Comparison of ENCODE assay signal across 25 mouse cellular contexts in the genomic region with DNA sequence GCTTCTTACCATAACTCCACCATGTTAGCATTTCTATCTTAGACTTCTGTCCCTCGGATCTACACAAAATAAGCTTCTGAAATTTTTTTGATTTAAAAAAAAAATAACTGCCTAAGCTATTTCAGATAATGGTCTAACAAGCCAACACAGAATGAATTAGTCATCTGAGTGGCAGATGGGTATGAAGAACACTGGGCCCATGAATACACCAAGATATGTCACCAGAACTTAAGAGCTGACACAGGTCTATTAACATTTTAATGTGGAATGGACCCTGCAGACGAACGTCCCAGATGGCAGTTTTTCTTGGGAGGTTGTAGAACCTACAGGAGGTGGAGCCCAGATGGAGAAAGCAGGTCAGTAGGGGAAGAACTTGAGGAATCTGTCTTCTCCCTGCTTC.
"Had no signal": no experiment of that assay in that cellular context is flagged by ENCODE, and none has a peak within 500 bp of the region (broad histone marks: within the 10 kb centered on the region; RNA-seq: fewer than 3 reads in every experiment).

No protein-coding gene starts in this region.

- ATAC-seq: forebrain, postnatal 0 days; hindbrain, embryonic 16.5 days; inflammation-experienced regulatory T-cells, adult 6 months; intestine, embryonic 15.5 days; intestine, postnatal 0 days; liver, embryonic 12.5 days had no signal

- H3K27ac ChIP-seq: heart, embryonic 10.5 days; hindbrain, embryonic 10.5 days; hindbrain, embryonic 12.5 days; hindbrain, embryonic 14.5 days; intestine, embryonic 15.5 days; limb, embryonic 13.5 days; limb, embryonic 15.5 days; liver, embryonic 12.5 days; liver, embryonic 14.5 days had no signal

- H3K4me1 ChIP-seq: heart, embryonic 10.5 days; heart, embryonic 12.5 days; hindbrain, embryonic 10.5 days; hindbrain, embryonic 12.5 days; intestine, embryonic 15.5 days; limb, embryonic 13.5 days; limb, embryonic 15.5 days; liver, embryonic 12.5 days had no signal

- H3K27me3 ChIP-seq: heart, embryonic 12.5 days; hindbrain, embryonic 12.5 days; intestine, embryonic 15.5 days; limb, embryonic 13.5 days; limb, embryonic 15.5 days; liver, embryonic 12.5 days had no signal

- H3K9me3 ChIP-seq: heart, embryonic 10.5 days; heart, embryonic 12.5 days; hindbrain, embryonic 10.5 days; hindbrain, embryonic 12.5 days; intestine, embryonic 15.5 days; limb, embryonic 13.5 days; limb, embryonic 15.5 days had no signal

- H3K9ac ChIP-seq: forebrain, postnatal 0 days; heart, embryonic 12.5 days; hindbrain, embryonic 12.5 days; hindbrain, embryonic 14.5 days; intestine, embryonic 15.5 days; limb, embryonic 13.5 days; limb, embryonic 15.5 days; liver, embryonic 12.5 days; liver, embryonic 14.5 days had no signal

- H3K36me3 ChIP-seq: heart, embryonic 10.5 days; heart, embryonic 12.5 days; hindbrain, embryonic 10.5 days; hindbrain, embryonic 12.5 days; intestine, embryonic 15.5 days; limb, embryonic 13.5 days; limb, embryonic 15.5 days; liver, embryonic 12.5 days had no signal

- H3K4me2 ChIP-seq: heart, embryonic 12.5 days; hindbrain, embryonic 12.5 days; hindbrain, embryonic 14.5 days; intestine, embryonic 15.5 days; limb, embryonic 13.5 days; limb, embryonic 15.5 days; liver, embryonic 12.5 days had no signal

- H3K4me3 ChIP-seq: heart, embryonic 10.5 days; heart, embryonic 12.5 days; hindbrain, embryonic 10.5 days; hindbrain, embryonic 12.5 days; intestine, embryonic 15.5 days; limb, embryonic 13.5 days; limb, embryonic 15.5 days; liver, embryonic 12.5 days had no signal

- DNase-seq: forebrain, postnatal 0 days; gastrocnemius, postnatal 14 days; gastrocnemius, postnatal 36 days; heart, adult 11 months; heart, postnatal 10 days; heart, postnatal 4 days; kidney, adult 18-20 months; kidney, adult 8-10 months; kidney, postnatal 10 days; kidney, postnatal 25 days; kidney, postnatal 4 days; left cerebral cortex, postnatal 4 days had no signal
